Mouse (Mus musculus): ENCODE measurements around the gene Pitx2.

Gene Pitx2

DNA sequence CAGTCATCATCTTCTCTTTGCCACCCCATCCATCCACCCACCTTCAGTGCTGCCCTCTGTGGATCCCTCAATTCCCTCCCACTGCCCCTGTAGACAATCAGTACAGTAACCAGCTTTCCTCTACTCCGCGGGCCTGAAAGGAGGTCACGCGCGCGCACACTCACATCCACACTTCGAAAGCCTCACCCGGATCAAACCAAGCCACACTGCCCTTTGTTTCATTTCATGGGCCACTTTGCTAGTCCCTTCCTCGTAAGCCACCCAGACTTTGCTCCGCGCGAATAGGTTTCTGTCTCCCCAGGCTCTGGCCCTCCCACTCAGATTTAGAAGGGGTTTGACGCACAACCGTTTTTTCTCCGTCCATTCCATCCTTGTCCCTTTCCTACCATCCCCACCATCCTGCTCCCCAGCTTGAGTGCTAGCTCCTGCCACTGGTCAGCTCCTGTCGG, 494 bp upstream of the Pitx2 start:
- POLR2A ChIA-PET, result interaction anchor here in 3 of 4 experiments (0.6 to 2.0 kb wide), 6 partner anchors 10 to 1646 kb away, joined by 3 to 6 read pairs (median 4); partner anchors contain the start of gene Larp7 (in 1 of the 3)
- CTCF ChIA-PET, result no interaction called here

DNA sequence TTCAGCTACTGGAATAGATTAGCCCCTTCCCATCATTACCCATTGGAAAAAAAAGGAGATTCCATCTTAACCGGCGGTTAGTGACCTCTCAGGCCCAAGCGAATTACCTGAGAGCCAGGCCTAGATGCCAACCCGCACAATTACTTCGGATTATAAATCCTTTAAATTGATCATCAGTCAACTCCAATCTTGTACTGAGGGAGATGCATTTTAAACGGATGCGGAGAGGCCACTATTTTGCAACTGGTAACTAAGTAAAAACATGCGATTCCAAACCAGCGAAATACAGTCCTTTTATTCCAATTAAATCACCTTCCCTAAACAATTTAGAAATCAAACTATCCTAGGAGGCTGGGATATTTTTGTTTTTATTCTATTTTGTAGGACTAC, 818 bp downstream of the Pitx2 start:
- ChIA-PET CTCF (interaction anchor here in 1 of 4 experiments (1.3 kb wide), 1 partner anchor 851 kb away, joined by 3 read pairs; no protein-coding TSS in a partner anchor), POLR2A (interaction anchor here in 1 of 4 experiments (0.5 kb wide), 1 partner anchor 859 kb away, joined by 3 read pairs; no protein-coding TSS in a partner anchor)

- ChIA-PET CTCF (interaction anchor here in 1 of 4 experiments (1.1 kb wide), 1 partner anchor 13 kb away, joined by 6 read pairs; no protein-coding TSS in a partner anchor), POLR2A (interaction anchor here in 2 of 4 experiments (0.5 to 1.0 kb wide), 6 partner anchors 13 to 858 kb away, joined by 3 to 8 read pairs (median 3); no protein-coding TSS in a partner anchor)
Measured at GRCm38 (mm10) chr3:129201156-129201555, 1.5 kb downstream of the Pitx2 start.

DNA sequence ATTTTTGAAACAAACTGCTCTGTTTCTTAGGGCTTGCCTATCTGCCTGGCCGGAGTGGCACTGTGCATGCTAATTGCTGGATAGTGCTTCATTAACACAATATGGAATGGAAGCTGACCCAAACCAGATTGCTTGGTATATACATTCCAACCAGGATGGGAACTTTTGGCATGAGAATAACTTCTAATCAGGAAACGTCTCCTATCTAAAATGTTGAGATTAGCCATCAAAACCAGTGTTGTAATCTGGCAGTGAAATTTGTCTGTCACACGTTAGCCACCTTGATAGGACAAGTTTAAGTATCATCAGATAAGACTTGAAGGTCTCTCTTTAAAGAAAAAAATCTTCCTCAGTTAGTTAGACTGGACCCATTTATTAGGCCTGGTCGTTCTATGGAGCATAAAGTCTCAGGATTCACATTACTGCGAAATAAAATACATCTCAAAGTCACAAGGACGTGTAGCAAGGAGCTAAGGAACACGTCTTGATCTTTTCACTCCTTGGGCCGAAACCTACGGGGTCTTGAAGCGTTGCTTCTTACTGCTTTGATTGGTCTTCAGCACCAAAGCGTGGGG, 2.1 kb downstream of the Pitx2 start:
- ChIA-PET CTCF (interaction anchor here in 1 of 4 experiments (1.1 kb wide), 1 partner anchor 12 kb away, joined by 6 read pairs; no protein-coding TSS in a partner anchor), POLR2A (interaction anchor here in 2 of 4 experiments (0.8 to 3.8 kb wide), 7 partner anchors 12 to 22 kb away, joined by 3 to 66 read pairs (median 8); no protein-coding TSS in a partner anchor)

- ChIA-PET CTCF (interaction anchor here in 3 of 4 experiments (0.6 to 2.8 kb wide), 9 partner anchors 11 to 1217 kb away, joined by 3 to 20 read pairs (median 7); no protein-coding TSS in a partner anchor), POLR2A (interaction anchor here in 3 of 4 experiments (1.3 to 3.8 kb wide), 7 partner anchors 11 to 164 kb away, joined by 3 to 66 read pairs (median 14); no protein-coding TSS in a partner anchor)
Measured at GRCm38 (mm10) chr3:129202871-129203740, 3.4 kb downstream of the Pitx2 start.

DNA sequence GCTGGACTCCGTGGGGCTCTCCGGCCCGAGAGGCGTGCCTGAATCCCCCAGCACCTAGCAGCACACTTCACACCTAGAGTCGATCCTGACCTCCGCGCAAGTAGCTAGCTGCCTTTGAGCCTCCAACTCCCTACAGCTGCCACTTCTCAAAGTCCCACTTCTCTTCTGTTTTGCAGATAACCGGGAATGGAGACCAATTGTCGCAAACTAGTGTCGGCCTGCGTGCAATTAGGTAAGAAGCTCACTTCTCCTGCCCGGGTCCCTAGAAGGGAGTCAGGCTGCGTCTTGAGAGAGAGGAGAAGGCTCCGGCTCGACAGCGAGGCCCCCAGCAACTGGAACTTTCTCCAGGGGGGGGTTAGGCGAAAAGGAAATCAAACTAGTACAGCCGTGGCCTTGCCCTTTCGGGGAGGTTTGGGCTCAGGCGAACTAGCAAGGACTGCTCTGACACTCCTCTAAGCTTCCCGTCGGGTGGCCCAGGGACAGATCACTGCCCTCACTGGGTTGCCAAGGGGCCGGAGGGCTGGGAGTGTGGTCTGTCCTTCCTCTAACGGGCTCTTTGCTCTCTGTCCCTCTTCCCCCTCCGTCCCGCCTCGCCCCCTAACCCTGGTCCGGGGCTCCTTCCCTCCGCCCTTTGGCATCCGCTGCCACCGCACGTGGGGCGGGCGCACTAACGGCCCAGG, 4.2 kb downstream of the Pitx2 start:
- CTCF ChIA-PET, result interaction anchor here in 3 of 4 experiments (0.6 to 2.8 kb wide), 13 partner anchors 10 to 1563 kb away, joined by 3 to 20 read pairs (median 7); no protein-coding TSS in a partner anchor
- POLR2A ChIA-PET, result interaction anchor here in 3 of 4 experiments (1.0 to 3.8 kb wide), 9 partner anchors 10 to 165 kb away, joined by 3 to 66 read pairs (median 9); no protein-coding TSS in a partner anchor

DNA sequence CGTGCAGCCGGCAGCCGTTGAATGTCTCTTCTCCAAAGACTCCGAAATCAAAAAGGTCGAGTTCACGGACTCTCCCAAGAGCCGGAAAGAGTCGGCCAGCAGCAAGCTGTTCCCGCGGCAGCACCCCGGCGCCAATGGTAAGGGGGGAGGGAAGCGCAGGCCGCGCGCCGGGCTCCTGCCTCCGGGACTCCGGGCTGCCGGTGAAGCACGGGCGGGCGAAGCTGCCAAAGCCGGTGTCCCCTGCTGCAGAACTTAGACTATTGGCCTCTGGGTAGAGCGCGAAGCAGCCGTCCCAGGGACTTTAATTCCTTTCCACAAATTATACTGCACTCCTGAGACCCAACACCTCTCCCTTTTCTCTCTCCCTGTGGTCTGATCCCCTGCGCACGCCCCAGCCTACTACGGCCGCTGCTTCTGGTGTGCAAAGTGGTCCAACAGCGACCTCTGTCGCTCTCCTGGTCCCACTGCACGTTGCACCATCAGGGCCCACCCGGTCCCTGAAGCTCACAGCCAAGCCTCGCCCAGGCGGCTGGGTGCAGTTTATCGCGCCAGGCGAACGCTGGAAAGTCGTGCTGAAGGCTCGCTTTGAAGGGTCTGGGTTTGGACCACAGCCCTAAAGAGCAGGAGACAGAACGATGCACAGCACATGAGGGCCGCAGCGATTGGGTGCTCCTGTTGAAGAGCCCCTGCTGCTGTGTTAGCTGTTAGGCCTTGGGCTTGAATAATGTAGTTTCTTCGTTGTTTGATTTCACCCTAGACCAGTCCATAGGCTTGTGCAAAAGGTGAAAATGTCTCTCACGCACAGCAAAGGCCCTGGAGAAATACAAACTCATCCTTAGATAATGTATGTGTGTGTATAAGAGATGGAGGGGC, 5.0 kb downstream of the Pitx2 start:
- ChIA-PET CTCF (interaction anchor here (0.5 to 2.8 kb wide), 30 partner anchors 8 to 1564 kb away, joined by 3 to 20 read pairs (median 3); no protein-coding TSS in a partner anchor), POLR2A (interaction anchor here in 3 of 4 experiments (1.0 to 3.8 kb wide), 6 partner anchors 9 to 20 kb away, joined by 6 to 66 read pairs (median 12); no protein-coding TSS in a partner anchor)

DNA sequence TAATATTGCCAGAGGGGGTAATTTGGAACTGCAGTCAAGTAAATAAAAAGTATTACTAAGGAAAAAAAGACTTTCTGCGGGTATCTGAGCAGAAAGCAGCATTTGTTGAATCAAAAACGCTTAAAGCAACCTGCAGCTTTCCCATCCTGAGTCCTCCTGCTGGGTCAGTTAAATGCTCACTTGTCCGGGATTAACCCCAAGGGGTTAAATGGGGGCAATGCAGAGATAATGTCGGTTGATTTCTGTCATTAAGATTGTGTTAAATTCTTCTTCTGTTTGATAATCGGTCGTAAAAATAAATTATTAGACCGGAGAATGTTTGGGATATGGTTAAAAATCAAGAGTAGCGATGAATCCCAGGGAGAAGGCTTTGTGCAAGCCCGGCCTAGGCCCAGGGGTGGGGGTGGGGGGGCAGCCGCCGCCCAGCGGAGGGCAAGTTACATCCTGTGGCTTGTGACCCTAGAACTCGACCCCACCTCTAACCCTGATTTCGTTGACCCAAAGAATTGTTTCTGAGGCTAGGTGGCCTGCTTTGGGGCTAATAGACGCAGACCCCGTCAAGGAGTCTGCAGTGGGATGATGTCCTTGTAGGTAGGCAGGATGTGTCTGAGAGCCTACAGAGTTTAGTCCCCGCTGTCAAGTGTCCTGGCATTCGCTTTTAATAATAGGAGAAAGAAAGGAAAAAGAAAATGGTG, 6.0 kb downstream of the Pitx2 start:
- ChIA-PET CTCF (interaction anchor here (0.8 to 1.7 kb wide), 6 partner anchors 9 to 856 kb away, joined by 3 to 8 read pairs (median 4); no protein-coding TSS in a partner anchor), POLR2A (interaction anchor here in 2 of 4 experiments (3.3 to 3.8 kb wide), 3 partner anchors 10 to 18 kb away, joined by 14 to 66 read pairs (median 17); no protein-coding TSS in a partner anchor)

- ChIA-PET POLR2A (interaction anchor here in 2 of 4 experiments (0.7 to 1.0 kb wide), 2 partner anchors 10 to 18 kb away, joined by 3 to 7 read pairs; no protein-coding TSS in a partner anchor), CTCF (interaction anchor here in 2 of 4 experiments (0.7 to 1.4 kb wide), 3 partner anchors 9 to 869 kb away, joined by 3 to 4 read pairs (median 3); no protein-coding TSS in a partner anchor)
Measured at GRCm38 (mm10) chr3:129206776-129207175, 7.1 kb downstream of the Pitx2 start.

DNA sequence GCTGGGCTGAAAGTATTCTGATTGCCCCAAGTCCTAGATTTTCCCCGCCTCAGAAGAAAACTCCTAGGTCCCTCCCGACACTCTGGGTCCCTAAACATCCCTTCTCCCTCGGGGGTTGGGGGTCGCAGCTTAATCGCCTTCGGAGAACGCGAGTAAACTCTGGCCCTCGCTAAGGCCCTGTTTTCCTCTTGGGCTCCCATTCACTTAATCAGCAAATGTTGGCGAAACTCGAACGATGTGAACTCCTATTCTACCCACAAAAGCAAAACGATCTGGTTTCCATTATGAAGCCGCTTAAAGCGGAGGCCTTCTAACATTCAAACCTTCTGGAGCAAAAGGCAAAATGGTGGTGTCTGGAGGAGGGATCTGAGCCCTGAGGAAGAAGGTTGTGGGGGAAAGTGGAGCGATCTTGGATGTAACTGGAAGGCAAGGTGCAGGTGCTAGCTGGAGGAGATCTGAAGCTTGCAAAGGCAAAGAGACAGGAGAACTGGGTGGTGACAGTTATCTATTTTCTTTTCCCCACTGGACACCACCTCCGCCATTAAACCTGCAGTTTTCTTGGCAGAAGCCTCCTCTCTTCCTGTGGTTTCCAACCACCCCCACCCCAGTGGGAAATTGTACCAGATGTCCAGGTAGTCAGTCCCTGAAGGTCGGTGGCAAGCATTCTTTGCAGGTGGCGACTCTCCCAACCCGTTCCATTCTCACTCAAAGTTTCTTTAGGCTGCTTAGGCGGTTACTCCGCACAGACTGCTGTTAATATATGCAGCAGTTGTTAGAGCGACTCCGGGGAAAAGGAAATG, 7.8 kb downstream of the Pitx2 start:
- ChIA-PET POLR2A (interaction anchor here in 1 of 4 experiments (1.0 kb wide), 1 partner anchor 17 kb away, joined by 7 read pairs; no protein-coding TSS in a partner anchor), CTCF (interaction anchor here in 2 of 4 experiments (0.6 to 1.4 kb wide), 3 partner anchors 9 to 1662 kb away, joined by 3 to 6 read pairs (median 4); no protein-coding TSS in a partner anchor)

GRCm38 (mm10) chr3:129208031-129208380, 8.3 kb downstream of the Pitx2 start:
- POLR2A ChIA-PET, result no interaction called here
- CTCF ChIA-PET, result interaction anchor here in 2 of 4 experiments (0.6 to 1.1 kb wide), 2 partner anchors 13 to 1663 kb away, joined by 3 to 6 read pairs; no protein-coding TSS in a partner anchor

DNA sequence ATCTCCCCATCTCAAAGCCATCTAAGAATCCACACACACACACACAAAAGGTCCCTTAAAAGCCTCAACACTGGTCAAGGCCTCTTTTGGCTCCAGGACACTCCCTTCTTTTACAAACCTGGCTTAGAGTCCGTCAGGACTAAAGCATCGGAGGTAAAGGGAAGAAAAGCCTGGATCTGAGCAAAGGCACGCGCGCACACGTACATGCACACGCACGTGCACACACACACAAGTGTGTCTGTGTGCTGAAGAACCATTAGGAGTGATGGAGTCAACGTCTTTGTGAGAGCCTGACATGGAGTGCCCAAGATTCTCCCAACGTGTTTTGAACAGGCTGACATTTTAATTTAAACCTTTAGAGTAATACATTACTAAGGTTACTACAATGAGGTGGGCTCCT, 8.7 kb downstream of the Pitx2 start:
- POLR2A ChIA-PET, result interaction anchor here in 2 of 4 experiments (0.7 to 1.8 kb wide), 3 partner anchors 10 to 16 kb away, joined by 3 to 6 read pairs (median 4); partner anchors contain the start of gene Pitx2 (in 1 of the 2)
- CTCF ChIA-PET, result interaction anchor here in 1 of 4 experiments (0.6 kb wide), 1 partner anchor 1663 kb away, joined by 6 read pairs; no protein-coding TSS in a partner anchor

GRCm38 (mm10) chr3:129209266-129209665, 9.6 kb downstream of the Pitx2 start:
- CTCF ChIA-PET, result no interaction called here
- POLR2A ChIA-PET, result interaction anchor here in 2 of 4 experiments (0.6 to 1.8 kb wide), 6 partner anchors 9 to 1661 kb away, joined by 3 to 6 read pairs (median 4); partner anchors contain the start of gene Pitx2 (in 1 of the 2)

- ChIA-PET POLR2A (interaction anchor here in 2 of 4 experiments (0.6 to 1.8 kb wide), 6 partner anchors 8 to 1662 kb away, joined by 3 to 6 read pairs (median 4); partner anchors contain the start of gene Pitx2 (in 1 of the 2)), CTCF (interaction anchor here in 3 of 4 experiments (0.6 to 0.7 kb wide), 3 partner anchors 15 to 482 kb away, joined by 3 to 9 read pairs (median 4); no protein-coding TSS in a partner anchor)
Measured at GRCm38 (mm10) chr3:129209771-129210170, 10.1 kb downstream of the Pitx2 start.

All from embryonic stem cell, embryonic (primary cell).